Mouse (Mus musculus) splenic B cell, adult 2 months (primary cell): ENCODE measurements at regions not wholly inside any gene's neighbourhood (a gene's known extent, or its start where the extent isn't known, plus 50 kb on each side); places are given as distances from the start of the nearest gene placed in this dataset.

Experiments used
- DNase-seq: peaks from one replicate; pipeline ENCODE4 v3.0.0-alpha.2; 2011; ENCODE audit warnings: low read depth, low spot score
- H3K27me3 ChIP-seq: 2 replicates; pipeline ENCODE4 v1.6.1; 2012; ENCODE audit warnings: mild to moderate bottlenecking, low read length, moderate library complexity, mixed read lengths; ENCODE audit not compliant: control insufficient read depth, poor library complexity, insufficient read depth, severe bottlenecking
- H3K36me3 ChIP-seq: 2 replicates; pipeline ENCODE4 v1.6.1; 2012; ENCODE audit warnings: mild to moderate bottlenecking, low read length, moderate library complexity, mixed read lengths; ENCODE audit not compliant: control insufficient read depth, poor library complexity, insufficient read depth, severe bottlenecking

GRCm38 (mm10) chr1:43247609-43248008, 50.8 kb upstream of the Fhl2 start:
- H3K36me3 ChIP-seq = no peaks in the 10 kb centered on the region
- no peak for DNase-seq
- no peaks in the 10 kb centered on the region for H3K27me3 ChIP-seq

GRCm38 (mm10) chr1:43250281-43250680, 53.5 kb upstream of the Fhl2 start:
- no peaks in the 10 kb centered on the region for H3K27me3 ChIP-seq
- no peaks in the 10 kb centered on the region for H3K36me3 ChIP-seq
- DNase-seq = no peak

- no peaks in the 10 kb centered on the region for H3K36me3 ChIP-seq
- no peaks in the 10 kb centered on the region for H3K27me3 ChIP-seq
- no peak for DNase-seq
Measured at GRCm38 (mm10) chr1:43251356-43251755, 54.6 kb upstream of the Fhl2 start.

- DNase-seq = peak; percentile 29
- Histone ChIP-seq H3K36me3 (no peaks in the 10 kb centered on the region), H3K27me3 (no peaks in the 10 kb centered on the region)
Measured at GRCm38 (mm10) chr1:43254129-43254528, 57.3 kb upstream of the Fhl2 start.

GRCm38 (mm10) chr1:43256078-43256477, 59.3 kb upstream of the Fhl2 start:
- Histone ChIP-seq H3K27me3 (no peaks in the 10 kb centered on the region), H3K36me3 (no peaks in the 10 kb centered on the region)
- no peak for DNase-seq

- Histone ChIP-seq H3K27me3 (no peaks in the 10 kb centered on the region), H3K36me3 (no peaks in the 10 kb centered on the region)
- DNase-seq = no peak
Measured at GRCm38 (mm10) chr1:43257909-43258308, 61.1 kb upstream of the Fhl2 start.

- no peaks in the 10 kb centered on the region for H3K27me3 ChIP-seq
- DNase-seq = no peak
- H3K36me3 ChIP-seq = no peaks in the 10 kb centered on the region
Measured at GRCm38 (mm10) chr1:43259841-43260240, 63.1 kb upstream of the Fhl2 start.

- Histone ChIP-seq H3K27me3 (no peaks in the 10 kb centered on the region), H3K36me3 (no peaks in the 10 kb centered on the region)
- DNase-seq = no peak
Measured at GRCm38 (mm10) chr1:43260491-43260890, 63.7 kb upstream of the Fhl2 start.

GRCm38 (mm10) chr1:43264407-43264889, 67.7 kb upstream of the Fhl2 start:
- peak; percentile 76 for DNase-seq
- H3K27me3 ChIP-seq = no peaks in the 10 kb centered on the region
- no peaks in the 10 kb centered on the region for H3K36me3 ChIP-seq

- H3K36me3 ChIP-seq = no peaks in the 10 kb centered on the region
- no peak for DNase-seq
- H3K27me3 ChIP-seq = no peaks in the 10 kb centered on the region
Measured at GRCm38 (mm10) chr1:43265699-43266455, 69.1 kb upstream of the Fhl2 start.

- DNase-seq = no peak
- H3K36me3 ChIP-seq = no peaks in the 10 kb centered on the region
- no peaks in the 10 kb centered on the region for H3K27me3 ChIP-seq
Measured at GRCm38 (mm10) chr1:43269685-43270084, 72.9 kb upstream of the Fhl2 start.

- Histone ChIP-seq H3K36me3 (no peaks in the 10 kb centered on the region), H3K27me3 (no peaks in the 10 kb centered on the region)
- DNase-seq = no peak
Measured at GRCm38 (mm10) chr1:43273236-43273868, 76.6 kb upstream of the Fhl2 start.

GRCm38 (mm10) chr1:43291736-43292135, 95.0 kb upstream of the Fhl2 start:
- no peaks in the 10 kb centered on the region for H3K27me3 ChIP-seq
- DNase-seq = no peak
- H3K36me3 ChIP-seq = no peaks in the 10 kb centered on the region

GRCm38 (mm10) chr1:43292561-43292960, 95.8 kb upstream of the Fhl2 start:
- no peaks in the 10 kb centered on the region for H3K36me3 ChIP-seq
- no peaks in the 10 kb centered on the region for H3K27me3 ChIP-seq
- DNase-seq = no peak

- Histone ChIP-seq H3K27me3 (no peaks in the 10 kb centered on the region), H3K36me3 (no peaks in the 10 kb centered on the region)
- no peak for DNase-seq
Measured at GRCm38 (mm10) chr1:43294221-43295012, 97.6 kb upstream of the Fhl2 start.
